Mouse (Mus musculus) thymus, adult 2 months (tissue): ENCODE measurements around the gene Anapc15-ps. TPM values are rescaled to one million over a fixed set of nuclear protein-coding genes. Genes with fewer than 3 reads are reported as not detected.

Source experiments
- DNase-seq: peaks from one replicate; pipeline ENCODE4 v3.0.0; 2021
- H3K27ac ChIP-seq: fragments of 200-500 bp; 2 replicates; pipeline ENCODE4 v1.5.1; 2012; ENCODE audit warnings: low read length, control low read depth; ENCODE audit not compliant: control insufficient read depth, insufficient read depth
- H3K27me3 ChIP-seq: fragments of 200-500 bp; 2 replicates; pipeline ENCODE4 v1.6.1; 2012; ENCODE audit warnings: mild to moderate bottlenecking, low read length, moderate library complexity, mixed read lengths; ENCODE audit not compliant: control insufficient read depth, insufficient read depth
- H3K36me3 ChIP-seq: fragments of 200-500 bp; 2 replicates; pipeline ENCODE4 v1.6.1; 2012; ENCODE audit warnings: mild to moderate bottlenecking, low read length, moderate library complexity; ENCODE audit not compliant: control insufficient read depth, insufficient read depth
- H3K4me1 ChIP-seq: fragments of 200-500 bp; replicated peaks from 2 replicates; pipeline ENCODE4 v1.6.1; 2012; ENCODE audit warnings: low read length; ENCODE audit not compliant: control insufficient read depth, insufficient read depth
- H3K4me3 ChIP-seq: fragments of 200-500 bp; 2 replicates; pipeline ENCODE4 v1.5.1; 2012; ENCODE audit warnings: mild to moderate bottlenecking, low read length, control low read depth, moderate library complexity; ENCODE audit not compliant: control insufficient read depth, insufficient read depth
- CTCF ChIP-seq: fragments of 200-500 bp; IDR thresholded peaks from 2 replicates; pipeline ENCODE4 v1.5.1; 2012; ENCODE audit warnings: mild to moderate bottlenecking, control low read depth, low read length, moderate library complexity, borderline replicate concordance; ENCODE audit not compliant: control insufficient read depth, poor library complexity, insufficient read depth; ENCODE audit errors: extremely low read depth
- POLR2A ChIP-seq: fragments of 200-500 bp; IDR thresholded peaks from 2 replicates; pipeline ENCODE4 v1.6.1; 2012; ENCODE audit warnings: mild to moderate bottlenecking, low read length, control low read depth, moderate library complexity; ENCODE audit not compliant: control insufficient read depth, poor library complexity, insufficient read depth; ENCODE audit errors: extremely low read depth
- WGBS: fragments of 180-500 bp; shearing (Covaris S2); methylation state at CpG from one replicate; pipeline ENCODE4 v1.1.7; 2018; 5-methylcytosine and 5-hydroxymethylcytosine counted together
- polyA plus RNA-seq: library from polyadenylated mRNA; depleted of rRNA; stranded (reverse); fragments of >200 nt; gene quantifications from 2 replicates; pipeline ENCODE4 v1.2.3, GENCODE M21; 2012; rRNA removed

The Anapc15-ps gene
- not detected in 2 replicates for polyA plus RNA-seq

- peaks cover 11% of the 10 kb centered on the region for H3K4me1 ChIP-seq
- no peak within 1 kb of the TSS for H3K27ac ChIP-seq
- no peak within 1 kb of the TSS for H3K4me3 ChIP-seq
- no peaks in the 10 kb centered on the region for H3K36me3 ChIP-seq
- 99% methylated on average over 3 of the region's 3 CpGs for WGBS
- H3K27me3 ChIP-seq, result no peaks in the 10 kb centered on the region
- no peak for DNase-seq
- TF ChIP-seq CTCF (no peak), POLR2A (no peak)
These were observed at the start of gene Anapc15-ps for GRCm38 (mm10) chr10:95673351-95673750. Anapc15-ps (minus strand) TSS chr10:95673451.

GRCm38 (mm10) chr10:95722203-95722611 is 49.0 kb upstream of the Anapc15-ps start:
- whole genome bisulfite sequencing, result 11% methylated on average over 10 of the region's 10 CpGs
- H3K4me3 ChIP-seq, result no peak overlapping the region
- no peak overlapping the region for H3K27ac ChIP-seq
- H3K36me3 ChIP-seq, result no peaks in the 10 kb centered on the region
- TF ChIP-seq CTCF (no peak), POLR2A (no peak)
- peaks cover 3% of the 10 kb centered on the region; the same call in 1 of the 2 replicates for H3K4me1 ChIP-seq
- DNase-seq, result no peak
- H3K27me3 ChIP-seq, result no peaks in the 10 kb centered on the region

GRCm38 (mm10) chr10:95720181-95720798 is 47.0 kb upstream of the Anapc15-ps start:
- Histone ChIP-seq H3K4me3 (no peak overlapping the region), H3K4me1 (peaks cover 3% of the 10 kb centered on the region; the same call in 1 of the 2 replicates), H3K27ac (no peak overlapping the region), H3K36me3 (no peaks in the 10 kb centered on the region), H3K27me3 (no peaks in the 10 kb centered on the region)
- TF ChIP-seq CTCF (no peak), POLR2A (no peak)
- DNase-seq, result no peak
- 90% methylated on average over 12 of the region's 12 CpGs for WGBS

- WGBS, result 96% methylated on average over 6 of the region's 6 CpGs
These were observed 46.2 kb upstream of the Anapc15-ps start for GRCm38 (mm10) chr10:95719472-95719871.

GRCm38 (mm10) chr10:95718760-95719159 is 45.5 kb upstream of the Anapc15-ps start:
- TF ChIP-seq CTCF, result no peak
- no peak for TF ChIP-seq POLR2A
- no peaks in the 10 kb centered on the region for H3K36me3 ChIP-seq
- peaks cover 3% of the 10 kb centered on the region; the same call in 1 of the 2 replicates for H3K4me1 ChIP-seq
- DNase-seq, result no peak
- H3K27me3 ChIP-seq, result no peaks in the 10 kb centered on the region
- H3K4me3 ChIP-seq, result no peak overlapping the region
- no peak overlapping the region for H3K27ac ChIP-seq
- 0% methylated on average over 1 of the region's 1 CpGs for WGBS

More at GRCm38 (mm10) chr10:95719472-95719871, 46.2 kb upstream of the Anapc15-ps start:
- Histone ChIP-seq H3K27me3 (no peaks in the 10 kb centered on the region), H3K4me3 (no peak overlapping the region), H3K36me3 (no peaks in the 10 kb centered on the region), H3K27ac (no peak overlapping the region), H3K4me1 (peaks cover 3% of the 10 kb centered on the region; the same call in 1 of the 2 replicates)
- no peak for TF ChIP-seq POLR2A
- no peak for TF ChIP-seq CTCF
- no peak for DNase-seq

GRCm38 (mm10) chr10:95717106-95717680 is 43.9 kb upstream of the Anapc15-ps start:
- Histone ChIP-seq H3K4me1 (peaks cover 5% of the 10 kb centered on the region), H3K36me3 (no peaks in the 10 kb centered on the region), H3K27ac (no peak overlapping the region), H3K4me3 (no peak overlapping the region), H3K27me3 (no peaks in the 10 kb centered on the region)
- DNase-seq, result no peak
- 96% methylated on average over 16 of the region's 16 CpGs for WGBS
- TF ChIP-seq POLR2A, result no peak
- no peak for TF ChIP-seq CTCF
